Mouse (Mus musculus) liver, embryonic 11.5 days (tissue): ENCODE data around the gene Gpsm3. TPM values are rescaled to one million over a fixed set of nuclear protein-coding genes. Genes with fewer than 3 reads are reported as not detected.
A peak's percentile ranks its signal among the peaks of the same experiment; 100 is the strongest.

Experiments
- ATAC-seq: fragments of 200-750 bp; cut with Nextera tagmentation; replicated peaks from 2 replicates; pipeline ENCODE4 v1.8.0; 2017; ENCODE audit warnings: moderate number of reproducible peaks, mild to moderate bottlenecking, moderate TSS enrichment, moderate library complexity; ENCODE audit not compliant: low FRiP score
- DNase-seq: peaks from one replicate; pipeline ENCODE4 v3.0.0-alpha.2; 2017; ENCODE audit warnings: low spot score
- H3K27ac ChIP-seq: fragments of 300-500 bp; sonication (generic); 2 replicates; pipeline ENCODE4 v1.5.1; 2014; ENCODE audit warnings: mild to moderate bottlenecking, low read depth, low read length, control low read depth
- H3K27me3 ChIP-seq: fragments of 300-500 bp; sonication (generic); replicated peaks from 2 replicates; pipeline ENCODE4 v1.6.1; 2014; ENCODE audit warnings: low read length, mixed read lengths; ENCODE audit not compliant: control insufficient read depth, insufficient read depth
- H3K36me3 ChIP-seq: fragments of 300-500 bp; sonication (generic); 2 replicates; pipeline ENCODE4 v1.6.1; 2014; ENCODE audit warnings: mild to moderate bottlenecking, low read length, moderate library complexity, mixed read lengths; ENCODE audit not compliant: control insufficient read depth, insufficient read depth
- H3K4me1 ChIP-seq: fragments of 300-500 bp; sonication (generic); replicated peaks from 2 replicates; pipeline ENCODE4 v1.6.1; 2014; ENCODE audit warnings: low read length, mixed read lengths; ENCODE audit not compliant: control insufficient read depth, insufficient read depth
- H3K4me2 ChIP-seq: fragments of 300-500 bp; sonication (generic); 2 replicates; pipeline ENCODE4 v1.6.1; 2014; ENCODE audit warnings: mild to moderate bottlenecking, control low read depth, moderate library complexity
- H3K4me3 ChIP-seq: fragments of 300-500 bp; sonication (generic); 2 replicates; pipeline ENCODE4 v1.5.1; 2014; ENCODE audit warnings: low read depth, low read length, control low read depth
- H3K9ac ChIP-seq: fragments of 300-500 bp; sonication (generic); 2 replicates; pipeline ENCODE4 v1.6.1; 2014; ENCODE audit warnings: low read depth, low read length, control low read depth
- H3K9me3 ChIP-seq: fragments of 300-500 bp; sonication (generic); 2 replicates; pipeline ENCODE4 v1.6.1; 2016; ENCODE audit warnings: low read length, inconsistent platforms, mixed read lengths; ENCODE audit not compliant: control insufficient read depth
- WGBS: fragments of 180-500 bp; shearing (Covaris S2); extraction: QIAGEN DNeasy Blood & Tissue Kit; methylation state at CpG from one replicate; pipeline ENCODE4 v1.1.7; 2014; 5-methylcytosine and 5-hydroxymethylcytosine counted together
- polyA plus RNA-seq: library from polyadenylated mRNA; unstranded; fragments of >200 nt; fragmentation: Nextera tagmentation; extraction: Ambion mirVana; gene quantifications from 2 replicates; pipeline ENCODE4 v1.2.1, GENCODE M21; 2014

Gene Gpsm3
- polyA plus RNA-seq, 1 experiment from 2014 or later = 19.8 TPM

GRCm38 (mm10) chr17:34626773-34627092 is 37.1 kb downstream of the Gpsm3 start:
- Histone ChIP-seq H3K36me3 (peaks cover 11% of the 10 kb centered on the region), H3K4me2 (peak overlapping the region; percentile 94), H3K27ac (peak overlapping the region; percentile 67), H3K9me3 (no peaks in the 10 kb centered on the region), H3K9ac (peak overlapping the region; percentile 79), H3K4me3 (peak overlapping the region; percentile 80), H3K27me3 (peaks cover 35% of the 10 kb centered on the region), H3K4me1 (peaks cover 30% of the 10 kb centered on the region)
- under 1% methylated on average over 18 of the region's 18 CpGs for WGBS
- peak; percentile 63 for DNase-seq
- peak; percentile 40; the same call in 1 of the 2 replicates for ATAC-seq

DNA sequence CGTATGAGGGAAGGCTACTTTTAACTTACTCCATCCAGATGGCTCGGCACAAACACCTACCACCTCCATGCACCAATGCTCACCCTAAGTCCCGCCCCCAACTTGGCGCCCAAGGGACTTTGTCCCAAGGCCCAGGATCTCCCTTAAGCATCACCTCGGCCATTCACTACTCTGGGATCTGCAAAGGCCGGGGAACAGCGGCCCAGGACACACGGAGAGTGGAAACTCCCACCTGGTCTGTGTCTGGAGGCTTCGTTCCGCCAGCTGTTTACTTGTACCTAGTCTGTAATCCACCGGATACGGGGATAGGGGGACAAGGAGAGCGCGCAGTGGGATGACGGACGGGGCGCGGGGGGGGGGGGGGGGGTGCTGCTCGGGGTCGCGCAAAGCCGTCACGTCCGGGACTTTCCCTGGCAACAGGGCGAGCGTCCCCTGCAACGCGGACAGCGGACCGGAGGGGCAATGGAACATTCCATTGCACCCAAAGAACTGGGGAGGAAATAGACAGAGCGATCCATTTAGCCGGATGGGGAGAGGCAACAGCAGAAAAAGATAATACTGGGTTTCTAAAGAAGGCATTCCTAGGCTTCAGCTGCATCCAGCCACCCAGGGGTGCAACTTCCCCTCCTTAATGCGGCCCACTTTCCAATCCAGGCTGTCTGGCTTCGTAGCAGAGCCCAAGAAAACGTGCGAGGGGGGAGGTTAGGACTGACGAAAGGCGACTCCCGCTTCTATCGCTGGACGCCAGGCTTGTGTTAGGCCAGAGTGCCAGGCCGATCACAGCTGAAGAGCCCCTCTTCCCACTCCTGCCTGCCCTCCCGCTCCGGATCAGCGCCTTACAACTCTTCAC is 37.7 kb downstream of the Gpsm3 start:
- DNase-seq (peak; percentile 88), ATAC-seq (peak; percentile 76)
- peaks cover 6% of the 10 kb centered on the region for H3K36me3 ChIP-seq
- H3K9me3 ChIP-seq = no peaks in the 10 kb centered on the region
- H3K4me3 ChIP-seq = peak overlapping the region; percentile 80
- H3K4me2 ChIP-seq = peak overlapping the region; percentile 94
- H3K27me3 ChIP-seq = peaks cover 41% of the 10 kb centered on the region
- peak overlapping the region; percentile 67 for H3K27ac ChIP-seq
- WGBS = under 1% methylated on average over 43 of the region's 45 CpGs
- peak overlapping the region; percentile 79 for H3K9ac ChIP-seq
- peaks cover 34% of the 10 kb centered on the region for H3K4me1 ChIP-seq

DNA sequence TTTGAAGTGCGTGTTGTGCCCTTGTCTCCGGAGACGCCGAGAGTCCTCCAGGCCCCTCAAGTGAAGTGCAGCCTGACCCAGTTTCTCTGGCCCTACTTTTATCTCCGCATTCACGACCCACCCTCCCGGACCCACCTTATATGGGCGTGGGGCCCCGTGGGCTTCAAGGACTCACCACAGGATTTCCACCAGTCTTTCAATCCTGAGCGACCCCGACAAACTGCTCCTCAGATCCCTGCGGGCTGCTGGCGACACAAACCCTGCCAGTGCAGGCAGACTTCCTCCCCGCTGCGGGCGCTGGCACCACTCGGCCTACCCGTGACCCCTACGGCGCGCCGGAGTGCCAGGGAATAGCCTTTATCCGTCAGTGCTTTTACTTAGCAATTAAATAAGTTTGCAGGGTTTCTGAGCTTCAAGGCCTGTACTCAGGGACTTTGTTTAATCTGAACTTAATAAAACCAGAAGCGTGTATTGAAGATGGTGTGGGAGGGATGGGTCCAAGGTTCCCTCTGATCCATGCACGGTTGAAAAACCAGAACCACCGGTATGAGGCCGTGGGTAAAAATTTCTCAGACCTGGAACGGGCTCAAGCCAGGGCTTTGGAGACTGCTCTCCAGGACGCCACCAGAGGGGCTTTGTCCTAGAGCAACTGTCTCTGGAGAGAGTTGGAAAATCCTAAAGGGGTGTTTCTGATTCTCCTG is 38.5 kb downstream of the Gpsm3 start, which contains the start of gene Ppt2:
Gene Ppt2, minus strand, starts transcription at position 568 of the 701 bp plus-strand sequence.
- Histone ChIP-seq H3K36me3 (peaks cover 6% of the 10 kb centered on the region), H3K9ac (peak within 1 kb of the TSS; percentile 79), H3K4me2 (peak within 1 kb of the TSS; percentile 94), H3K27ac (peak within 1 kb of the TSS; percentile 67), H3K4me3 (peak within 1 kb of the TSS; percentile 80), H3K27me3 (peaks cover 48% of the 10 kb centered on the region), H3K4me1 (peaks cover 36% of the 10 kb centered on the region), H3K9me3 (no peaks in the 10 kb centered on the region)
- DNase-seq (peak; percentile 63), ATAC-seq (no peak)
- WGBS = 10% methylated on average over 29 of the region's 29 CpGs

- H3K9me3 ChIP-seq = no peaks in the 10 kb centered on the region
- 33% methylated on average over 5 of the region's 5 CpGs for WGBS
- H3K9ac ChIP-seq = no peak overlapping the region; the same call in 1 of the 2 replicates
- no peak overlapping the region for H3K4me3 ChIP-seq
- peak overlapping the region; percentile 94 for H3K4me2 ChIP-seq
- H3K36me3 ChIP-seq = peaks cover 4% of the 10 kb centered on the region; the same call in 1 of the 2 replicates
- DNase-seq (no peak), ATAC-seq (no peak)
- no peak overlapping the region for H3K27ac ChIP-seq
- H3K4me1 ChIP-seq = peaks cover 36% of the 10 kb centered on the region
- H3K27me3 ChIP-seq = peaks cover 48% of the 10 kb centered on the region
Observed at GRCm38 (mm10) chr17:34628644-34628967, 39.0 kb downstream of the Gpsm3 start.

DNA sequence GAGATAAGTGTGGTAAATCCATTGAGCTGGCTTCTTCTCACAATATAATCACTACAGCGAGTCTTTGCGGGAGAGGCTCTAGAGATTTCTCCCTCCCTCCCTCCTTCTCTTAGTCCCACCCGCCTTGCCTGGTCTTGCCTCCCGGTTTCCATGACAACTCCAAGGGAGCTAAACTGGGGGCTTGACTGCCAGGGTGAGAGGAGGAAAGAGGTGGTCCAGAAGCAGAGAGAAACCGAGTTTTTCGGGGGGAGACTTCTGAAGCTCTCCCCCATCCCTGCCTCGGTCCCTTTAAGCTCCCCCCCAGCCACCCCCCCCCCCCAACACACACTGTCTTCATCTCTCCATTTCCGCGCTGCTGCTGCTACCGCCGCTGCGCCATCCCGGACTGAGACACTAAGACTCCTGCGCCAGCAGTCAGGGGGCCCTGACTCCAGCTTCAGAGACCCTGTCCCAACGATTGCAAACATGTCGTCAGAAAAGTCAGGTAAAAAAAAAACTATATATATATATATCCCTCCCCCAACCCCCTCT is 39.7 kb downstream of the Gpsm3 start, which contains the start of gene Prrt1:
Gene Prrt1, plus strand, starts transcription at position 313 of the 531 bp plus-strand sequence.
- H3K9me3 ChIP-seq = no peaks in the 10 kb centered on the region
- peak within 1 kb of the TSS; percentile 80; the same call in 1 of the 2 replicates for H3K4me3 ChIP-seq
- no peak within 1 kb of the TSS for H3K27ac ChIP-seq
- no peak within 1 kb of the TSS; the same call in 1 of the 2 replicates for H3K9ac ChIP-seq
- ATAC-seq (no peak), DNase-seq (no peak)
- peaks cover 48% of the 10 kb centered on the region for H3K27me3 ChIP-seq
- H3K4me2 ChIP-seq = peak within 1 kb of the TSS; percentile 94
- peaks cover 4% of the 10 kb centered on the region; the same call in 1 of the 2 replicates for H3K36me3 ChIP-seq
- 4% methylated on average over 16 of the region's 16 CpGs for WGBS
- peaks cover 36% of the 10 kb centered on the region for H3K4me1 ChIP-seq

GRCm38 (mm10) chr17:34629796-34630603 is 40.4 kb downstream of the Gpsm3 start:
- H3K4me2 ChIP-seq = peak overlapping the region; percentile 58; the same call in 1 of the 2 replicates

GRCm38 (mm10) chr17:34630761-34631301 is 41.2 kb downstream of the Gpsm3 start:
- Histone ChIP-seq H3K4me3 (peak overlapping the region; percentile 33), H3K4me1 (peaks cover 36% of the 10 kb centered on the region), H3K9ac (peak overlapping the region; percentile 31), H3K4me2 (peak overlapping the region; percentile 58), H3K9me3 (no peaks in the 10 kb centered on the region), H3K36me3 (no peaks in the 10 kb centered on the region), H3K27ac (no peak overlapping the region), H3K27me3 (peaks cover 48% of the 10 kb centered on the region)
- ATAC-seq (no peak), DNase-seq (no peak)
- WGBS = 4% methylated on average over 46 of the region's 48 CpGs

More at GRCm38 (mm10) chr17:34629796-34630603, 40.4 kb downstream of the Gpsm3 start:
- Histone ChIP-seq H3K27ac (no peak overlapping the region), H3K27me3 (peaks cover 48% of the 10 kb centered on the region), H3K9me3 (no peaks in the 10 kb centered on the region), H3K4me3 (peak overlapping the region; percentile 33; the same call in 1 of the 2 replicates), H3K36me3 (peaks cover 4% of the 10 kb centered on the region; the same call in 1 of the 2 replicates), H3K9ac (no peak overlapping the region), H3K4me1 (peaks cover 36% of the 10 kb centered on the region)
- DNase-seq (no peak), ATAC-seq (no peak)
- 14% methylated on average over 12 of the region's 12 CpGs for WGBS
